Mouse (Mus musculus): Measurements from ENCODE around the gene Mfrp.

- TF ChIP-seq CTCF (IDR thresholded peaks at IDR 0.05; ENCODE audit: borderline replicate concordance, control insufficient read depth, extremely low read depth, insufficient read depth, low read length, poor library complexity) (no peak), POLR2A (IDR thresholded peaks at IDR 0.05; ENCODE audit: control insufficient read depth, extremely low read depth, insufficient read depth, low read length, poor library complexity) (no peak)
Observed at GRCm38 (mm10) chr9:44108269-44109055, 6.9 kb downstream of the Mfrp start.
